Mouse (Mus musculus): Measurements from ENCODE around the gene Klhdc2.

Klhdc2 gene

GRCm38 (mm10) chr12:69296511-69297410 lies at the start of gene Klhdc2:
Gene Klhdc2 (plus strand): TSS chr12:69296681.
- DNase-seq (ENCODE audit: low spot score), result peak; percentile 87

GRCm38 (mm10) chr12:69249766-69250165 lies 46.7 kb upstream of the Klhdc2 start:
- no peak for DNase-seq (ENCODE audit: low spot score)

GRCm38 (mm10) chr12:69250756-69251155 lies 45.7 kb upstream of the Klhdc2 start:
- DNase-seq (ENCODE audit: low spot score), result no peak

GRCm38 (mm10) chr12:69253806-69254205 lies 42.7 kb upstream of the Klhdc2 start:
- no peak for DNase-seq (ENCODE audit: low spot score)

GRCm38 (mm10) chr12:69257836-69258235 lies 38.6 kb upstream of the Klhdc2 start:
- DNase-seq (ENCODE audit: low spot score), result no peak

GRCm38 (mm10) chr12:69262251-69262650 lies 34.2 kb upstream of the Klhdc2 start:
- DNase-seq (ENCODE audit: low spot score), result no peak

- no peak for DNase-seq (ENCODE audit: low spot score)
These were observed 31.4 kb upstream of the Klhdc2 start for GRCm38 (mm10) chr12:69265031-69265430.

- no peak for DNase-seq (ENCODE audit: low spot score)
These were observed 28.4 kb upstream of the Klhdc2 start for GRCm38 (mm10) chr12:69267956-69268632.

- DNase-seq (ENCODE audit: low spot score), result no peak
These were observed 27.5 kb upstream of the Klhdc2 start for GRCm38 (mm10) chr12:69268956-69269355.

GRCm38 (mm10) chr12:69279931-69280469 lies 16.5 kb upstream of the Klhdc2 start:
- DNase-seq (ENCODE audit: low spot score), result no peak

- no peak for DNase-seq (ENCODE audit: low spot score)
These were observed 15.6 kb upstream of the Klhdc2 start for GRCm38 (mm10) chr12:69280915-69281314.

GRCm38 (mm10) chr12:69283146-69283545 lies 13.3 kb upstream of the Klhdc2 start:
- DNase-seq (ENCODE audit: low spot score), result no peak

GRCm38 (mm10) chr12:69287535-69287934 lies 8.9 kb upstream of the Klhdc2 start:
- DNase-seq (ENCODE audit: low spot score), result no peak

- no peak for DNase-seq (ENCODE audit: low spot score)
These were observed 7.8 kb upstream of the Klhdc2 start for GRCm38 (mm10) chr12:69288699-69289098.

- DNase-seq (ENCODE audit: low spot score), result no peak
These were observed 4.1 kb upstream of the Klhdc2 start for GRCm38 (mm10) chr12:69292401-69292800.

GRCm38 (mm10) chr12:69293815-69294214 lies 2.7 kb upstream of the Klhdc2 start:
- no peak for DNase-seq (ENCODE audit: low spot score)

GRCm38 (mm10) chr12:69294936-69295335 lies 1.5 kb upstream of the Klhdc2 start:
- DNase-seq (ENCODE audit: low spot score), result no peak

- no peak for DNase-seq (ENCODE audit: low spot score)
These were observed 830 bp upstream of the Klhdc2 start for GRCm38 (mm10) chr12:69295651-69296050.

- DNase-seq (ENCODE audit: low spot score), result no peak
These were observed 1.1 kb downstream of the Klhdc2 start for GRCm38 (mm10) chr12:69297411-69298150.

- DNase-seq (ENCODE audit: low spot score), result no peak
These were observed 1.8 kb downstream of the Klhdc2 start for GRCm38 (mm10) chr12:69298281-69298680.

- DNase-seq (ENCODE audit: low spot score), result peak; percentile 64
These were observed 2.8 kb downstream of the Klhdc2 start for GRCm38 (mm10) chr12:69299231-69299630.

GRCm38 (mm10) chr12:69299831-69300230 lies 3.4 kb downstream of the Klhdc2 start:
- DNase-seq (ENCODE audit: low spot score), result no peak
